Mouse (Mus musculus) telencephalon, adult 2 months (tissue): ENCODE data around the gene Ranbp10.
"Not testable (repeated sequence)": the region's sequence is repeated elsewhere in the genome, so short reads cannot be mapped to it uniquely, and the experiment has no call there.

Experiments
- DNase-seq: peaks from one replicate; pipeline ENCODE4 v3.0.0-alpha.2; 2011; ENCODE audit warnings: low read depth, low spot score

Ranbp10 gene

DNA sequence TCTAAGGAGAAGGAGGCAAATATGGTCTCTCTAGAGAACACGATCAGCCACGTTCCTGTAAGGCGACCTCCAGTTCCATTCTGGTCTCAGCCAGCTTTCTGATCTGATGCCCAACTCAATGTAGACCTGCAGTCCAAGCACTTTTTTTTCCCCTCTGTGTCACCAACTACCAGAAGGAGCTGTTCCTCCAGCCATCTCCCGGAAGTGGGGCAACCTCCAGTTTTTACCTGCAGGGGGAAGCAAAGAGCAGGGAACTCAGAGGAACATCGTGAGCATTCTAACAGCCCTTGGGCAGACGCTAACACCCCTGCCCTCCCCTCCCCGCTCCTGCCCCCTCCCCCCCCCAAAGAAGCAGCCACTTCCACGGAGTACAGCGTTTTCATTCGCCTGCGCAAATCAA, 8.2 kb upstream of the Ranbp10 start:
- DNase-seq = no peak

DNA sequence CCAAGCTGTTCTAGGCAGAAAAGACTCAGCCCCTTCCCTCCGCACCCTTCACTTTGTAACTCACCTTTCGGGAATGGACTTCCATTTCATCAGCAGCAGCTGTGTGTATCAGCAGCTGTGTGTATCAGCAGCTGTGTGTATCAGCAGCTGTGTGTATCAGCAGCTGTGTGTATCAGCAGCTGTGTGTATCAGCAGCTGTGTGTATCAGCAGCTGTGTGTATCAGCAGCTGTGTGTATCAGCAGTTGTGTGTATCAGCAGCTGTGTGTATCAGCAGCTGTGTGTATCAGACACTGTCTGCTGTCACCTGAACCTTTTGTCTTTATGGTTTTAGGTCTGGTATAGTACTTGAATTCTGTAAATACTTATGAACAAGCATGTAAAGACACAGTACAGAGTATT, 6.6 kb upstream of the Ranbp10 start:
- not testable (repeated sequence) for DNase-seq

DNA sequence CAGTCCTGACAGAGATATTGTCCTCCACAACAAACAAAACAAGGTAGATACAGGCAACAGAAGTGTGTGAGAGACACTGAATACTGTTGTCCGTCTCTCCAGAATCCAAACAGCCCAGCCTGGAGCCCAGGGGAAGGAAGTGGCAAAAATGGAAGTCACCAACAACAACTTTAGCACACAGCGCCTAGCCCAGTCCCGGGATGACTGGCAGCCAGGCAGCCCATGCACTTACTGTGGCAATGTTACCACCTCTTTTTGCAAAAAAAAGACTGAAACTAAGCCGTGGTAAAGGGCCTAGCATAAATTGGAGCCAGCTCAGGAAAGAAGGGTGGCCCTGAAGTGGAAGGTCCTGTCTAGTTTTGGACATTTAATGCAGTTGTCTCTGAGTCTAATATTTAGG, 771 bp downstream of the Ranbp10 start:
- DNase-seq = no peak

DNA sequence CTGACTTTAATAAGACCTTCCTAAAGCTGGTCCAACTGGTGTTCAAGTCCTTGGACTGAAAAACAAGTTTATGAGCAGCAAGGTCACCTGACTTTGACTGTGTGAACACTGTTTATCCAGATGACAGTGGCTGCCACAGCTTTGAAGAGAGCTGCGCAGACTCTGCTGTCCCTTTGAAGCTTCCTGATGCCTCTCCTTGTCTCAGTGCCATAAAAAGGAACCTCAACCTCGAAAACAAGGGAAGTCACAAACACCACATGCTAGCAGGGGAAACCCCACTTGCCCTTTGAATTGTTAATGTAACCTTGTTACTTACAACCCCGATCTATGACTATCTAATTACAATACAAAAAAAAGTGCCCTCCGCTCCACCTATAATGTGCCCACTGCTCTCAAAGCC, 1.6 kb downstream of the Ranbp10 start:
- no peak for DNase-seq

DNA sequence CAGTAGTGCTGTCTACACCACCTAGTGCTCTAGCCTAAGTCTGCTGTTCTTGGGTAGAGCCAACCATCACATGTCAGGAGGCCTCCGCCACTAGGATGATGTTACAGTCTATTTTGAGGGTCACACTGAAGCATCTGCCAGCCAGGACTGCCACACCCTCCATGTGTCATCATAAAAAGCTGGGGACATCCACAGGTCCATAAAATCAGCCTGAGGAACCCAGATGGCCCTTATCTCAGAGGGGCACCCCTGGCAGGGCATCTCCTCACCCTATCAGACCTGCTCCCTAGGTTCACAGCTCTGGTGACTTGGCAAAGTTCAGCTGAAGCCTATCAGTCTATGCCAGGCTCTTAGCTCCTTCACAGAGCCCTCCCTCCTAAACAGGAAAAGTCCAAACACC, 6.2 kb downstream of the Ranbp10 start:
- DNase-seq = no peak

- DNase-seq = no peak
Observed at GRCm38 (mm10) chr8:105819659-105820058, 7.5 kb downstream of the Ranbp10 start.

- no peak for DNase-seq
Observed at GRCm38 (mm10) chr8:105813241-105813640, 13.9 kb downstream of the Ranbp10 start.

GRCm38 (mm10) chr8:105812511-105812910, 14.6 kb downstream of the Ranbp10 start:
- no peak for DNase-seq

DNA sequence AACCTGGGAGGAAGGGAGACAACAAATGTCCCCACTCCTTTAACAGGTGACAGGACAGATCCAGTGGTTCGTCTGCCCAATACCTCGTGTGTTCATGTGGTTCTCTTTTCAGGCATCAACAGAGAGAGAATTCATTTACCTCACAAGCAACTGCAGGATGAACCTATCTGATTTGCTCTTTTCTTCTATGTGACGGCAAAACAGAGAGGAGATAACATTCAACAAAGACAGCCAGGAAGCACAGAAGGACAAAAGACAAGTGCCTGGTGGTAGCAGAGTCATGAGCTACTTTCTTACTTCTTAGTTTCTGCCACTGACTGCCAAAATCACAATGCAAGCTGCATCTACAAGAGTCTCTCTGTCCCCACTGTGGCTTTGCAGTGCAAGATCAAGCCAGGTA, 15.6 kb downstream of the Ranbp10 start:
- DNase-seq = no peak

GRCm38 (mm10) chr8:105811061-105811460, 16.1 kb downstream of the Ranbp10 start:
- DNase-seq = no peak

- no peak for DNase-seq
Observed at GRCm38 (mm10) chr8:105810245-105810786, 16.8 kb downstream of the Ranbp10 start.

GRCm38 (mm10) chr8:105808480-105808879, 18.7 kb downstream of the Ranbp10 start:
- DNase-seq = no peak

DNA sequence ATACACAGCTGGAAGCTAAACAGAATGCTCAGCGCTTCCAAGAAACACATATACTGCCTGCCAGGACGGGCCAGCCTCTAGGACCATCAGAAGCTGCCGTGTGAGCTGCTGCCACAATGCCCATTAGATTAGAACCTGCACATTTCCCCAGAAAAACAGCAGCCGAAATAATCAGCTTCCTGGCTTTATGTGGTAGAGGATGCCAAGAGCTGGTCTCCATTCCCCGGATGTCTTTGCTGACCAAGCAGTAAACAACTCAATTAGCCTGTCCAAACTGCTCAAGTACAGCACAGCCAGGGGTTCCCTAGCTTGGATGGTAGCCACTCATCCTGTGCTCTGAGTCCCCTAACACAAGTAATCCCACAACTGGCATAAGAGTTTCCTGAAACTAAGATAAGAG, 19.4 kb downstream of the Ranbp10 start:
- no peak for DNase-seq

DNA sequence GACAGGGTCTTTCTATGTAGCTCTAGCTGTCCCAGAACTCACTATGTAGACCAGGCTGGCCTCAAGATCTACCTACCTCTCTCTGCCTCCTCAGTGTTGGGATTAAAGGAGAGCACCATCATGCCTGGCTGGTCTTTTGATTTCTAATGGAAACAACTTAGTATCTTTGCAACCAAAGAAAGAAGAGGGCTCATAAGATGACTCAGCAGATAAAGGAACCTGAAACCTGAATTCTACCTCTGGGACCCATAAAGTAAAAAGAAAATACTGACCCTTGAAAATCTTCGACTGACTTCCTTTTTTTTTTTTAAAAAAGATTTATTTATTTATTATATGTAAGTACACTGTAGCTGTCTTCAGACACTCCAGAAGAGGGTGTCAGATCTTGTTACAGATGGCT, 21.2 kb downstream of the Ranbp10 start:
- no peak for DNase-seq

GRCm38 (mm10) chr8:105805346-105805745, 21.8 kb downstream of the Ranbp10 start:
- no peak for DNase-seq

DNA sequence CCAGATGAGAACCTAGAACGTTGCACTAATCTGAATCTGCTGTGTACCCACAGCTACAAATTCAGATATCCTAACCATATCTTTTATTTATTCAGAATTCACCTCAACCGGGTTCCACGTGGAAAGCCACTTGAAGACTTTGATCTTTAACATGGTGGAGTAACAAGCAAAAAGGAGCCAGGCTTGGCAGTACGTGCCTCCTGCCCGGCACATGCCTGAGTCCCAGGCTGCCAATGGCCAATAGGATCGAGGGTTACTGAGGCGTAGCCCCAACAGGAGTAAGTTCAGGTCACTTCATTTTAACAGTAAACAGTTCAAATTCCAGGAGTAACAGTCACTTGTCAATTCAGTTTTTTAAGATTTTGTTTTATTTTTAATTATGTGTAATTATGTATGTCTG, 22.4 kb downstream of the Ranbp10 start:
- no peak for DNase-seq

DNA sequence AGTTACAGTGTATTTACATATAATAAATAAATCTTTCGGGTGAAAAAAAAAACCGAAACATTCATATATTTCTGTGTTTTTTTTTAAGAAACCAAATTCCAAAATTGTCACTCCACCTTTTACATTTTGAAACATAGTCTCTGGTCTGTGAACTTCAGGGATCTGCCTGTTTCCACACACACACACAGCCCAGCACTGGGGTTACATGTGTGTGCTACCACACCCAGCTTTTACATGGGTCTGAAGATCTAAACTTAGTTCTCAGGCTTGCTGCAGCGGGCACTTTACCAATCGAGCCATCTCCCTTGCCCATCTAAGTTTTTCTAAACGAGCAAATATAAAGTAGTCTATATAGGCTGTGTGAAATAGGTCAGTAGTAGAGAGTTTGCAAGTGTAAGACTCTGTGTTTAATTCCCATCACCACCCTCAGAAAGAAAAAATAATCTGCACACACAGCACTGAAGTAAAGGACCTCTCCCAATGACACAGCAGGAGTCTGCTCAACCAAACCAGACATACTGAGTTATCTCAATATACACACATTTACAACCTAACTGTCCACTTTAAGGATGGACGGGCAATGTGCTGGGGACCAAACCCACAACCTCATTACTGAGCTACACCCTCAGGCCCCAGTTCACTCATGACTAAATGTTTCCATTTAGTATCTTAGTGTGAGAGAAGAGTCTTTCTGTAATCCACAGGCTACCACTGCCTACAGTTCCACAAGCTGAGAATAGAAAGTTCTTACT, 25.8 kb downstream of the Ranbp10 start:
- no peak for DNase-seq

GRCm38 (mm10) chr8:105799091-105799812, 27.9 kb downstream of the Ranbp10 start:
- DNase-seq = no peak

DNA sequence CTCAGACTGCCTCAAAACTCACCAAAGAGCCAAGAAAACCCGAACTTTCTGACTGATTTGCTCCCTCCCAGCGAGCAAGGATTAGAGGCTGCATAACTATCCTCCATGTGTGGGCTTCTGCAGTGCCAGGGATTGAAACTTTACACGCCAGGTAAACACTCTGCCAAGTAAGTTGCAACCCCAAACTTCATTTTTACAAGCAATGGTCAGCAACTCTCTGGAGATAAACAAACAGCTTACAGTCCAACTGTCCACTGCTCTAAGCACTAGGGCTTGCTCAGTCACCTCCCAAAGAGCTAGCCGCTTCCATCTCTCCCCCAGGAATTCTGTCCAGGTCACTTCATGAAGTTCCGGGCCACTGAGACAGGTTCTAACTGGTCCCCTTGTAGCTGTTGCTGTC, 28.7 kb downstream of the Ranbp10 start:
- no peak for DNase-seq

DNA sequence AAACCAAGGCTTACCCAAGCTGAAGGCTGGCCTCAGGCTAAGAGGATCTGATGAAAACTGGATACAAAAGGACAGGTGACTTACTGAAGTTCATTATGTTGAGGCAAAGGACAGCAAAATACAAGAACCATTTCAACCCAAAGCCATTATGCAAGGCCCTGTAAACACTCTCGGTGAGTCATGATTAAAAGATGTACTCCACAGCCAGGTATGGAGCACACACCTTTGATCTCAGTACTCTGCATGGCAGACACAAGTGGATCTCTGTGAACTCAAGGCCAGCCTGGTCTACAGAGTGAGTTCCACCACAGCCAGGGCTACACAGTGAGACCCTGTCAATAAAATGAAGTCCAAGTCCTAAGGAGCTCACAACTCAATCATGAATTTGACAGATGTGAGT, 31.4 kb downstream of the Ranbp10 start:
- DNase-seq = no peak

- DNase-seq = no peak
Observed at GRCm38 (mm10) chr8:105794009-105794598, 33.0 kb downstream of the Ranbp10 start.

DNA sequence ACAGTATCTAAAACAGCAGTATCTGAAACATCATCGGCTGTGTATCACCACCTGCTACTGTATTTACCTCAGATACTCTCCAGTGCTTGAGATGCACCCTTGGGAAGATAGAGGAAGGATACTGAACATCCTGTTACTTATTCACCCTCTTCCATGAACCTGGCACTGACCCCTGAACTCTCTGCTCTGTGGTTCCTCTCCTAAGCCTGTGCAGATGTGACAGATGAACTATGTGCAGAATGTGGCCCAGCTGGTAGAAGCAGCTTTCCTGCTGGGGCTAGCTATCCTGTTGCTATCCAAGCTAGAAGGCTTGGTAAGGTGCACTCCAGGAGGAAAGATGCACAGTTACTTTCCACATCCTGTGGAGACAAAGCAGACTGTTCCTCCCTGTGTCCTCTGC, 33.8 kb downstream of the Ranbp10 start:
- DNase-seq = no peak

GRCm38 (mm10) chr8:105789626-105790025, 37.5 kb downstream of the Ranbp10 start:
- DNase-seq = no peak
